Mouse (Mus musculus): ENCODE data around the gene Rfx1. TPM values are rescaled to one million over a fixed set of nuclear protein-coding genes. Genes with fewer than 3 reads are reported as not detected.

Gene Rfx1
- total RNA-seq, 2 experiments from 2014 or later = 12.4 to 14.7 TPM

DNA sequence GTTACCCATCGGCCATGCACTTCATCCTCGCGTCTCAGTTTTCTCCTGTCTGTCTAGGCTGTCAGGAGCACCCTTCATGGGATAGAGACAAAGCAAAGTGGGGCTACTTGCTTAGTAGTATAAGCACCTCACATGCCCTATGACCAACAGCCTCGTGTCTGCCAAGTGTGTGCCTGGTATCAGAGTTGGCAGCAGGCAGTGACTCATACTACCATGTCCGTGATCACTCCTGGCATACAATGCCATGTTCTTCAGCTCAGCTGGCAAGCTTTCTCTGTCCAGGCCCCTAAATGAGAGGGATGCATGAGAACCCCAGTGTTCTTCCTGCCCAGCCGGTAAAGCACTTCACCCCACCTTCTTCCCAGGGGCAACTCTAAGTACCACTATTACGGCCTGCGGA lies 24.0 kb downstream of the Rfx1 start:
- peak; percentile 59 for DNase-seq

- DNase-seq = no peak
These were observed 29.4 kb downstream of the Rfx1 start for GRCm38 (mm10) chr8:84096061-84096460.

DNA sequence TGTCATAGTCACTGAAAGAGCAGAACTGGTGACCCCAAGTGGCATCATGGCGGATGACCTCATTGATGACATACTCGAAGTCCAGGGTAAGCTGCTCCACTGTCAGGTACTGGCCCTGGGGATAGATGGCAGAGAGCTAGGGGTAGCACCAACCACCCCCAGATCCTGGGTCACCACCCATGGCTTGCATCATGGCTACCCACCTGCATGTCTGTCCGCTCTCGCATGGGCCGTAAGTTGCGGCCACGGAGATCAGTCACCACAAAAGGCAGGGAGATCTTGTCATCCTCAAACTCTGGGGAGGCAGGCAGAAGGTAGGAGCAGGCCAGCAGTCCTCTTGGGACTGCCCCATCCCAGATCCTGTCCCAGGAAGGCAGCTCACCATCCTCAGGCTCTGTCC lies 31.7 kb downstream of the Rfx1 start:
- DNase-seq = no peak

DNA sequence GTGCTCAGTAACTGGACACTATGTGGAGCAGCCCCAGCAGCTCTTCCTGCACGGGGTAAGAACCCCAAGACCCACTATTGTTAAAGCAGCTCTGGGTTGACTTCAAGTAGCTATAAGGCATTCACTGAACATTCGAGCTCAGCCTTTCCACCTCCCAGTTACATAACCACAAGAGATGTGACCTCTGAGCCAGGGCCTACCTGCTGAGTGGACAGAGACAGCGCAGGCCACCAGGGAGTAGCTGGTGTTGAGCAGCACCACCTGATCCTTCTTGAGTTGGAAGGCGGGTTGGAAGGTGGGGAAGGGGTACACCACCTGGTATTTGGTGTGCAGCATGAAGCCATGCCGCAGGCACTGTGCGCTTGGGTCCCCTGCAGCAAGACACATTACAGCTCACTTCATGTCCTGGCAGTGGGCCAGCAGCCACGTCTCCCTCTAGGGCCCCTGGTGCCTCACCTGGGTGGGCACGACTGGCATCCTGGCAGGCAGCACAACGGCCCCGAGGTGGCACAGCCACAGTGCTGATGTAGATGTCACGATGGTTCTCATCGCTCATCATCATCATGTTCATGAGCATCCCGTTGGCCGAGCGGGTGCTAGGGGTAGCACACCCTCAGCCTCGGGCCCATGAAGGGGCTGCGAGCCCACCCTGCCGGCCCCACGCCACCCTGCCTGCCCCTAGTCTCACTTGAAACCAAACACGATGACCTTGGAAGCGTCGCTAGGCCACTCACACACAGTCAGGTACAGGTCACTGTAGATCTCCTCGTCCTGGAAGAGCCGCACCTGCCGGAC lies 35.0 kb downstream of the Rfx1 start:
- no peak for DNase-seq

- no peak for DNase-seq
These were observed 37.0 kb downstream of the Rfx1 start for GRCm38 (mm10) chr8:84103601-84104000.

- peak; percentile 67 for DNase-seq
These were observed 37.6 kb downstream of the Rfx1 start for GRCm38 (mm10) chr8:84104221-84104620.

GRCm38 (mm10) chr8:84104697-84105609 lies 38.3 kb downstream of the Rfx1 start, which contains the start of gene Dcaf15:
Gene Dcaf15, minus strand, starts transcription at chr8:84104768.
- peak; percentile 99 for DNase-seq

- no peak for DNase-seq
These were observed 39.0 kb downstream of the Rfx1 start for GRCm38 (mm10) chr8:84105676-84106075.

DNA sequence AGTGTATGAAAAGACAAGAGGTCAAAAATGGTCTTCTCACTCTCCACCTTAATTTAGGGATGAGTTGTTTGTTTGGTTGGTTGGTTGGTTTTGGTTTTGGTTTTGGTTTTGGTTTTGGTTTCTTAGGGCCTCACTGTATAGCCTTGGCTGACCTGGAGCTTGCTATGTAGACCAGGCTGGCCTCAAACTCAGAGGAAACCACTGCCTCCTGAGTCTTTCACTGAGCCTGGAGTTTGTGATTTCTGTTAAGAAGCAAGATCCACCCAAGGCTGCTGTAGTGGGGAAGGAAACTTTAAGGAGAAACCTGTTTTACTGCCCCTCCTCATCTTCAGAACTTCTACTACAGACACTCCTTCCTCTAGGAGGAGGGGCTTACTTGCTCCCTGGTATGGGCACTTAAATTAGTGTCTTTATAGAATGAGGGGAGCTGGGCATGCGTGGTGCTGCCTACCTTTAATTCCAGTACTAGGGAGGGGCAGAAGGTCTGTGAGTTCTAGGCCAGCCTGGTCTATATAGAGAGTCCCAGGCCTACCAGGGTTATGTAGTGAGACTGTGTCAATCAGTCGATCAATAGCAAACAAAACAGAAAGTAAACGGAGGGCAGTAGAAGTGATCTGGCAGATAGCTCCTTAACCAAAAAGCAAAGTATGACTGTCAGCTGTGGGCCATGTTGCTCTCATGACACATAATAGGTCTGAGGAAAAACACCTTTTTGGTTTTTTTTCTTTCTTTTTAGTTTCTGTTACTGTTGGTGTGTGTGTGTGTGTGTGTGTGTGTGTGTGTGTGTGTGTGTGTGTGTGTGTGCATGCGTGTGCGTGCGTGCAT lies 39.8 kb downstream of the Rfx1 start:
- no peak for DNase-seq

DNA sequence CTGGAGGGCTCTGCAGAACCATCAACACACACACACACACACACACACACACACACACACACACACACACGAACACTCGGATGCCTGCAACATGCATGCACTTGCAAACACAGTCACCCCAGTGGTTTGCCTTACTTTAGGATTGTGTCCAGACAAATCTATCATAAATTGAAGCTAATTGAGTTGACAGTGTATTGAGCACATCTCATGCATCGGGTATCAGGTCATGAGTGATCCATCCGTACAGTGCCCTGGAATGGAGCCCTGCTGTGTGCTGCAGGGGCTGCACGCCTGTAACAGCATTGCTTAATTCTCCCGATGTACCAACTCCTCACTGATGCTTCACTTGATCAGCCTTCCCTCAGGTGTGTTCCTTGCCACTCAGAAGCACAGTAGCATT lies 49.0 kb downstream of the Rfx1 start:
- no peak for DNase-seq

DNA sequence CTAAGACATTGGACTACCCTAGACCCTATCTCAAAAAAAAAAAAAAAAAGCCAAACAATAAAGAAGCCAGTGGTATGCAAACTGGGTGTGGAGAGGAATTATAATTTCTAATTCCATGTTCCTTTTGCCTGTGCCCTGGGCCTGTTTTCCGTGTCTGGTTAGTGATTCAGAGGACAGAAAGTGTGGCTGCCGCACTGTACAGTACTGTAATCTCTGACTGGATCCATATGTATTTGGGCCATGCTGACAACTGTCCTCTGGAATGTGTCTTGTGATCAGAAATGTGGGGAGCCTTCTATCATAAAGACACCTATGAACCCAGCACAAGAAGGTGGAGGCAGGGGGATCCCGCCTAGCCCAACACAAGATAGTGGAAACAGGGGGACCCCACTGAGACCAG lies 55.5 kb downstream of the Rfx1 start:
- DNase-seq = no peak

GRCm38 (mm10) chr8:84125656-84126055 lies 59.0 kb downstream of the Rfx1 start, which contains the start of gene Podnl1:
Gene Podnl1, plus strand, starts transcription at chr8:84125989.
- DNase-seq = peak; percentile 57

DNA sequence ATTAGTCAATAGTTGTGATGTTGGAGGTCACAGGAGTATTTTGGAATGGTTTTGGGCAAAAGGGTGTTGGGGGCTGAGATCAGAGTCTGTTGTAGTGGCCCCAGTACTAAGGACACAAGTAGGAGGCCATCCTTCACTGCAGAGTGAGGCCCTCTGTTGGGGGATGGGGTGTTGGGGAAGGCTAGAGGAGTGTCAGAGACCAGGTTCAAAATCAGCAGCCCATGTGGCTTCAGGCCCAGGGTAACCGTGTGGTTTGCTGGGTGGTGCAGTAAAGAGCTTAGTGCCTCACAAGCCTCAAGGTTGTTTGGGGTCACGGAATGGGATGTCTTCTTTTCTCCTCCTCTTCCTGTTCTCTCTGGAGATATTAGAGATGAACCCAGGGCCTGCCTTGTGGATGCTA lies 60.1 kb downstream of the Rfx1 start:
- DNase-seq = no peak

DNA sequence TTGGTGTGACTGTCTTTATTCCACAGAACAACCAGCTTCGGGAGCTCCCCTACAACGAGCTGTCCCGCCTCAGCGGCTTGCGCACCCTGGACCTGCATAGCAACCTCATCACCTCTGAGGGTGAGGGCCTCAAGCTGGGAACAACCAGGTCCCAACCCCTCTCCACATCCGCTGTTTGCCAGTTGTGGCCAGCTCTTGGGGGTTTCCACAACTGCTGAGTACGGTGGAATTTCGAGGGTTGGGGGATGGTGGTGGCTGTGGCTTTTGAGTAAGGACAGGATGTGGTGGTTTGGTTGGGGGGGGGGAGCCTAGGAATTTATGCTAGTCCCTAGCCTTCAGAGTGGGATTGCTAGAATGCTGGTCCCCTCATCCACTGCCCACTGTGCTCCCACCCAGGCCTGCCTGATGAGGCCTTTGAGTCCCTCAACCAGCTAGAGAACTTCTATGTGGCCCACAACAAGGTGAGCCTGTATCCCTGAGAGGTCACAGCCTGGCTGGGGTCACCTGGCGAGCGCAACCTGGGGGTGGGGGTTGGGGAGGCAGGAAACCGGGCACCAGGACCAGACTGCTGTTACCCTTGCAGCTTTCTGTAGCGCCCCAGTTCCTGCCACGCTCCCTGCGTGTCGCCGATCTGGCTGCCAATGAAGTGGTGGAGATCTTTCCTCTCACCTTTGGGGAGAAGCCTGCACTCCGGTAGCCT lies 60.7 kb downstream of the Rfx1 start:
- DNase-seq = no peak

DNA sequence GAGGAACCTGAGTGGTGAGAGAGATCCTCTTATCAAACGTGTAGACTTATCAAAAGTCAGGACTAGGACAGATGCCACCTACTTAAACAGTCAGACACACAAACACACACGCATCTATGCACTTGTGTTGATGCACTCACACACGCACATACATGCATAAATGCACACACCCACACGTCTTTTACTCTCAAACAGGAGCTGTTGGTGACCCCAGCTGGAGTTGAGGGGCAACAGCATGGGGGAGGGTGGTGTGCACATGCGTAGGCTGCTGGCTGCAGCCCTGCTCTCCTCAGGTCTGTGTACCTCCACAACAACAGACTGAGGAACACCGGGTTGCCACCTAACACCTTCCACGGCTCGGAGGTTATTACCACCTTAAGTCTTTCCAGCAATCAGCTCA lies 61.6 kb downstream of the Rfx1 start:
- no peak for DNase-seq

DNA sequence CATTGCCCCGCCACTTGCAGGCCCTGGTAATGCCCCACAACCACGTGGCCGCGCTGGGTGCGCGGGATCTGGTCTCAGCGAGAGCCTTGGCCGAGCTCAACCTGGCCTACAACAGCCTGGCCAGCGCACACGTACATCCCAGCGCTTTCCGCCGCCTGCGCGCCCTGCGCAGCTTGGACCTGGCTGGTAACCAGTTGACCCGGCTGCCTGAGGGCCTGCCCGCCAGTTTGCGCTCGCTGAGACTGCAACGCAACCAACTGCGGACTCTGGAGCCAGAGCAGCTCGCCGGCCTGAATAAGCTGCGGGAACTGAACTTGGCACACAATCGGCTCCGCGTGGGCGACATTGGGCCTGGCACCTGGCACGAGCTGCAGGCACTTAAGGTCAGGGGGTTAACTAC lies 64.2 kb downstream of the Rfx1 start:
- peak; percentile 37 for DNase-seq

DNA sequence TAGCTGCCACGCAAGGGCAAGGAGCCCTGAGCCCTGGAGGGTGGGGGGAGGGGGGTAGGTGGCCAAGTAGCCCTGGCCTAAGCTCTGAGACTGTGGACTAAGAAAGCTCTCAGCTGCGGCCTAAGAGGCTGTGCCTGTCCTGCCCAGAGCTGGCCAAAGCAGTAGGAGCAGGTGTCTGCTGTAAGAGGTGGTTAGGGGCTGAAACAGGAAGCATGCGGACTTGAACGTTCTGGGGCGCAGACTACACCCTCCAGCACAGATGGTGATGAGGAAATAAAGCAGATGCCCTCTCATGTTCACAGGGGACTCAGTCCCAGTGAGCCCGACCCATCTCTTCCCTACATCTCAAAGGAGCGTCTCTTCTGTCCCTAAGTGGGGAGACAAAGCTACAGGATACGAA lies 65.6 kb downstream of the Rfx1 start:
- DNase-seq = no peak

- no peak for DNase-seq
These were observed 71.2 kb downstream of the Rfx1 start for GRCm38 (mm10) chr8:84137848-84138247.

GRCm38 (mm10) chr8:84140838-84141237 lies 74.2 kb downstream of the Rfx1 start:
- no peak for DNase-seq

DNA sequence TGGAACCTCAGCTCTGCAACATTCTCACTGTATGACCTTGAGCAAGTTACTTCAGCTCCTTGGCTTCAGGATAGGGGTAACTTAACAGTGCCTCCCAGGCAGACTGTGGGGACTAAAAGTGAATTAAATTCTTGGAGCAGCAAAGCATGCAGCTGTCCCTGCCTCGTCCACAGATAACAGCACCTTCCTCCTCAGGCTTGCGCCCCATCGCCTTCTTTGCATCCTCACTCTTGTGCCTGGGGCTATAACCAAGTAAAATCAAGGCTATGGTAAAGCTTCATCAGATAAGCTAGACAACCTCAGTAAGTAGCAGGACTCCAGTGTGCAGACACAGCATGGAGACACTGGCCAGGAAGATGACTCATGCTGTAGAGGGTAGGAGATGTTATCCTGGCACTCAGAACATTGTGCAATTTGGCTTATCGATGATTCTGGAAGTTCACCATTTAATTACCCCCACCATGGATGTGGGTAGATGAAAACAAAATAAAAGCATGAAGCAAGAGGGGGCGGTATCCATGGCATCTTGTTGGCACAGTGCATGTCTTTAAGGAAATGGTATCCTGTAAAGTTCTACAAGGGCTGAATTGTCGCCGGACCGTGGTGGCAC lies 78.1 kb downstream of the Rfx1 start:
- DNase-seq = no peak
